Mouse (Mus musculus): ENCODE measurements around the gene Anxa4.

Anxa4 gene

DNA sequence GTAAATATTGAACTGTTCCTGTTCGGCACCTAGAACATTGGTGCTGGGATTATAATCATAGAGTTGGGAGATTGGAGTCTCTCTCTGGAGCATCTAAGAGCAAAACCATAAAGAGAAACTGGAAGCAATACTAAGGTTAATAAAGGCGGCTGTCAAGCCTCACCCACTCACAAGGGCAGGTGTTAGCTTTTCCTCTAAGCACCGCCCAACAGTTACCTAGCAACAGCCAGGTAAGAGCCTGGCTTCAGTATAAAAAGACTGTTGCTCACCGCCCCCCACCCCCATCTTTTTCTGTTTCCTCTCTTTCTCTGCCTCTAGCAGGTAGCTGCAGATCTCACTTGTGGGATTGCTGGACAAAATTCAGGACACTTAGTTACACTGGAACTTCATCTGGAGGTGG lies 4.1 kb upstream of the Anxa4 start:
- no peak for DNase-seq

DNA sequence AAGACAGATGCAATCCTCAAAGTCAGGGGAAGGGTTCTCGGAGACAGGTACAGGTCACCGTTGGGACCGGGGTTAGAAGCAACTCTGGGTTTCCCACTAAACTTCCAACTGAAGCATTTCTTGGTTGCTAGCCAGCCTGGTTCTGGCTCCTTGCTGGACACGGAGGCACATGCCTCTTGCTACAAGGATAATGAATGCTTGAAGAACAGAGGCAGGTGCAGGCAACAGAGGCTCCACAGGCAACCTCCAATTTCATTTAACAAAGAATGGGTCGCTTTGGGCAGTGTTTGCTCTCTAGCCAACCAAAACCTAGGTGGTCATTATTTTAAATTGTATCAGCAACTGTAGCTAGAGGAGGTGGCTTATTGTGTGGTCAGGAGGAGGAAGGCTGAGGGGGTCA lies 573 bp upstream of the Anxa4 start:
- no peak for DNase-seq

DNA sequence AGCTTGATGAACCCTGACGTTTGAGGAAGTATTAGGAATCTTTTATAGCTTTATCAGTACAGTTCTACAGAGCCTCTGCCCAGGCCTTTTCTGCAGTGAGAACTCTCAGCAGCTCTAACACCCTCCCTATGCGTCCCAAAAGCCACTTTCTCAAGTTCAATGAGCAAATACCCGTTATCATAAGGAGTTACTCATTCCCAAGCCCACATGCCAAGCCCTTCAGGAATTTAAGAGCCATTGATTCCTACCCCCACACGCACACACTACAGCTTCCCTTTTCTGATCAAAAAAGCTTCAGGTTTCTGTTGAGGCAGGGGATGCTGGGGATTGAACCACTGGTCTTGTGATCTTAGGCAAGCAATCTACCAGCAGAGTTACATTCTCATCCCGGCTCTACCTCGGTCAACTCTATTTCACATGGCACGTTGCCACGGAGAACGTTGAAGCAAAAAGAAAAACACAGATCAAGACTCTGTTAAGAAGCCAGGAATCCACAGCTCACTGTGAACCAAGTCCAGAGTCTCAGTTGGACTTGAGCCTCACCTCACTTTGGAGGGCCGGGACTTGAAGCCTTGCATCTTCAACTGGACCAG lies 2.9 kb downstream of the Anxa4 start:
- DNase-seq = no peak

DNA sequence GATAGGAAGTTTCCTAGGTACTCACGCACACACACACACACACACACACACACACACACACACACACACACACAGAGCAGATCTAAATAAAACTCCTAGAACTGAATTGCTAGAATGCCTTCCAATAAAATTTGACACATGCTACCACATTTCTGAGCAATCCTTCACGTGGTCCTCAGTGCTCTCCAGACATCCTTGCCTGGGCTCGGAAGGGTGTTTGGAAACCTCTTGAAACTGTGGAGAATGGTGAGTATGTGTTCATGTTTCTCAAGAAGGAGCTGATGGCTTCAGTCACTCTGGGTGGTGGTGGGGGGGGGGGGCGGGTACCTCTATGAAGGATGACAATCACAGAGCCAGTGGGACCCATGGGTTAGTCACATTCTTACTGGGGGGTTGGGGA lies 5.1 kb downstream of the Anxa4 start:
- no peak for DNase-seq

DNA sequence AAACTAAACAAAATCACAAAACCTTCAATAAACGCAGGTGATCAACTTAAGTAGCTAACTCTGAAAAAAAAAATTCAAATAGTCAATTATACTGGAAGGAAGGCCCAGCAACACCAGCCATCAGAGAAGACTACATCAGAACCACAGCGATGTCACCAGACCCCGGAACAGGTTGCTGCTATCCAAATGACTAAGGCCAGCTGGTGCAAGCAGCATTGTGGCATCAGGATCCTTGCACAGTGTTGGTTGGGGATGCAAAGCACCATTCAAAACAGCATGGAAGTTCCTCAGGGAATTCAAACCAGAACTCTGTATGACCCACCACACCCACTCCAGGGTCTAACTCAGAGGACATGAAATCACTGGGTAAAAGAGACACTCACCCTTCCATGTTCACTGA lies 6.8 kb downstream of the Anxa4 start:
- DNase-seq = no peak

DNA sequence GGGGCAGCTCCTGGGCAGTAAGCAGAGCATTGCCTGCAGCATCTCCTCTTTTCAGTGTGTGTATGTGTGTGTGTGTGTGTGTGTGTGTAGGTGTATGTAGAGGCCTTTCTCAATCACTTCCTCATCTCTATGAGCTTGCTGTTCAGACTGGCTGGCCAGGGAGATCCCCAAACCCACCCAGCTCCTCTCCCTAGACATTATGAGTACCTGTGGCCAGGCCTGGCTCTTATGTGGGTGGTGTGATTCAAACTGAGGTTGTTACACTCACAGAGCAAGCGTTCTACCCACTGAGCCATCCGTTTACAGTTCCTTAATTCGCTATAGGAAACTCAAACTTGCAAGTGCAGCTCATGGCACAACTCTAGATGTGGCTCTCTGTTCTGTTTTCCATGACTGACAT lies 8.6 kb downstream of the Anxa4 start:
- no peak for DNase-seq

DNA sequence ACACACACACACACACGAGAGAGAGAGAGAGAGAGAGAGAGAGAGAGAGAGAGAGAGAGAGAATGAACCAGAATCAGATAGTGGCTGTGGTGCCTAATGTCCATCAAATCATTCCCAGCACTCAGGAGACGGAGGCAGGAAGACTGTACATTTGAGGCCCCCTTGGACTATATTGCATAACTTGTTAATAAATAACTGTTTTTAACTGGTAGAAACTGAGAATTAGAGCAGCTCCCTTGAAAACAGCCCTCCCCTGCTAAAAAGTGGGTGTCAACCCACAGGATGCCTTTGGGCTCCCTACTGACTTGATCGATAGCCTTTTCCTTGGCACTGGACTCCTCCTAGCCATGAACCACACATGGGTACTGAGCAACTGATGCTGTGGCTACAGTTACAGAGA lies 11.0 kb downstream of the Anxa4 start:
- DNase-seq = no peak

DNA sequence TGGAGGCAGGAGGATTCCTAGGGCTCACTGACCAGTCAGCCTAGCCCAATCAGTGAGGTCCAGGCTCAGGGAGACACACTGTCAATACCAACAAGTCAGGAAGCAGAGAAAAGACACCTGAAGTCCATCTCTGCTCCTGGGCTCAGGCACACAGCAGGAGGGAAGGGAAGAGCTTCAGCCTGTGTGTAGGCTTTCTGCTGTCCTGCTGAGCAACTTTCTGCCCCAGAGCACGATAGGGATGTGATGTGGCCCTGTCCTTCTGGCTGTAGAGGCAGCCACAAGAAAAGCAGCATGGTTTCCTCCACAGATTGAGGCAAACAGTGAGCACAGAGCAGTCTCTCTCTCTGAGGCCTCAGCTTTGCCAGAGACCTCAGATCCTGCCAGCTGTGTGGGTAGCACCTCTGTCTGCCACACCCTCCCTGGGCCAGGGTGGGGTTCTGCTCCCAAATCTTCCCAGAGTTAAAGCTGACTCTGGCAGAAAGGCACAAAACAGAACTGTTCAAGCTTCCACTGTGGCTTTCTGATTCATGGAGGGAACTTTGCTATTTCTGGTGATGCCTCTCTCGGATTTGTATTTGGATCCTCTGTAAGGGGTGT lies 11.9 kb downstream of the Anxa4 start:
- no peak for DNase-seq

DNA sequence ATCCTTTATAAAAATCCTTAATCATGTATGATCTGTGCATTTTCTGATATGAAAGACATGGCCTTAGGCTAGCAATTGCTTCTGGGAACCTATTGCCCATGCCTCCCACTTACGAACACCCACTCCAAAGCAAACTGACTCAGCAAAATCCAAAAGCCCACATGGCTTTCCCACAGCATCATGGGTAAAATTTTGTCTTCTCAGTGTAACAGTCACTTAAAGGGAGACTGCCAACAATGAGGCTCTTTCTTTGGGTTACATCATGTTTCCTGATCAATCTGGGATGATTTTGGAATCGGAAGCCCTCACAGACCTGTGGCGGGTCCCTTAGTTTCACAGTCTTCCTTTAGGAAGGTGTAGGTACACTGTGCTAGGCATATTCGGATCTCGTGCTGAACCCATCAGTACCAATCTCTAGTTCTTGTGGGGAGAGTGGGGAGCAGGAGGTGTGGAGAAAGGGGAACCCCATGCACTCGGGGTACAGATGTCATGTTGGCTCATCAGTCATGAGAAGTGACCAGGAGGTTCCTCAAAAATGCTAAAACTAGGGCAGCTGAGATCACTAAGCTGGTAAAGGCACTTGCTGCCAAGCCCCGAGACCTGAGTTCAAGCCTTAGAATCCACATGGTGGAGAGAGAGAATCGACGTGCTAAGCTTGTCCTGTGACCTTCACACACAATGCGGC lies 14.3 kb downstream of the Anxa4 start:
- DNase-seq = no peak

DNA sequence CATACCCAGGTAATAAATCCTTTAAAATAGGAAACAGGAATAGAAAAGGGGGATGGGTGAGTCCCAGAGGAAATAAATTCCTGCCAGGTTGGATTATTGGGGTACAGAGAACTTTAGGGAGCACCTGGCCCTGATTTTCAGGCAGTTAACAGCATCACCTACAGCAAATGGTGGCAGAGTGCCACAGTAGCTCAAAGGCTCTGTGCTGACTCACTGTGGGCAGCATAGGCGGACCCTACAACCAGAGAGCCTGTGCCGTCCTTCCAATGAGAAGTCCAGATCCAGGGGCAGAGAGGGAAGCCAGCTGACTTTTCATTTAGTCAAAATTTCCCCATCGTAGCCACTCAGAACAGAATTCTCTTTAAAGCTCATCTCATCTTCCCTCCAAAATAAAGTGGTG lies 16.2 kb downstream of the Anxa4 start:
- no peak for DNase-seq

DNA sequence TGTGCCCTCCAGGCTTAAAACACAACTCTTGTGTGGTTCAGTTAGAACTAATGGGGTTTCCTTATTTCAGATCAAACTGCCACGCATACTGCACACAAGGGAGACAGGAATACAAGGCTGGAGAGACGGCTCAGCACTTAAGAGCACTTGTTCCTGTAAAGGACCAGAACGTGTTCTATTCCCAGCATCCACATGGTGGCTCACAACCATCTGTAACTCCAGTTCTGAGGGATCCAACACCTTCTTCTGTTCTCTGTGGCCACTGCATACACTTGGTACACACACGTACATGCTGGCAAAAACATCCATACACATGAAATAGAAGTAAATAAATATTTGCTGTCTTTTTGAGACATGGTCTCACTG lies 16.7 kb downstream of the Anxa4 start:
- DNase-seq = no peak

DNA sequence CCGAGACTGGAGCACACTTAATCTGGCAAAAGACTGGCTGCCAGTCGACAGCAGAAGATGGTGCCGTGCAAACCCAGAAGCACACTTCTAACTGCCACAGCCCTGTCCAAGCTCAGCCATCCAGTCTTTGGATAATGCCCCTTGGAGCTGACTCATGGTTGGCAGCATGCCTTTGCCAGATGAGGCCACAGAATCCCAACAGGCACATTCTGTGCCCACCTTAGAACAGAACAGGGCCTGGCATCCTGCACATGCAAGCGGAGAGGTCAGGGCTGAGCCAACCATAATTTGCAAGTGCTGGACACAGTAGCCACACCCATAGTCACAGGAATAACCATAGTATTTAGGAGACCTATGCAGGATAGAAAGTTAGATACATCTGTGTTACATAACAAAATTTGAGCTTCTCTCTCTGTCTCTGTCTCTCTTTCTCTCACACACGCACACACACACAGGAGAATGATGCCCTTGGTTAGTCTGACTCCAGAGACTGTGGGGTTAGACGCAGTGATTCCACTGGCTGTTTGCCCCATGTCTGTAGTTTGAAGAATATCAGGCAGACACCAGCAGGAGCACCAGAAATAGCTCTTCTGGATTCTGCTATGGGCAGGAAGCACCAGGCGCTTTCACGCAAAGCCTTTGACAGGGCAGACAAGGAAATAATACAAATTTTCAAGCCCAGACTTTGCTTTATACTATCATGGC lies 17.2 kb downstream of the Anxa4 start:
- no peak for DNase-seq

DNA sequence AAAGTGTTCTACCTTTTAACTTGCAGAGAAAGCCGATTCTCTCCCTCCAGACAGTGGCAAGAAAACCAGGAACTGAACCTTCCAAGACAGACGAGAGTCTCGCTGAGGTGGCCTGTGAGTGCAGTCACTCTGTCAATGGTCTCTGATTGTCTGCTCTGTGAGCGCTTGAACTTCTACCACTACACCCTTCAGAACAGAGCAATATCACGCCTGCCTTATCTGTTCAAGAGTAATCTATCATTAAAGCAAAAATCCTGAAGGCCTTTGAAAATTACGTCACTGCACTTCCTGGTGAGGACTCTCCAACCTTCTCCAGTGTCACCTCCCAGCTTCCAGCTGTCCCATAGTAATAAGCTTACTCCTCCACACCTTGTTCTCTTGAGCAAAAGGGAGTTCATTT lies 18.4 kb downstream of the Anxa4 start:
- DNase-seq = no peak

DNA sequence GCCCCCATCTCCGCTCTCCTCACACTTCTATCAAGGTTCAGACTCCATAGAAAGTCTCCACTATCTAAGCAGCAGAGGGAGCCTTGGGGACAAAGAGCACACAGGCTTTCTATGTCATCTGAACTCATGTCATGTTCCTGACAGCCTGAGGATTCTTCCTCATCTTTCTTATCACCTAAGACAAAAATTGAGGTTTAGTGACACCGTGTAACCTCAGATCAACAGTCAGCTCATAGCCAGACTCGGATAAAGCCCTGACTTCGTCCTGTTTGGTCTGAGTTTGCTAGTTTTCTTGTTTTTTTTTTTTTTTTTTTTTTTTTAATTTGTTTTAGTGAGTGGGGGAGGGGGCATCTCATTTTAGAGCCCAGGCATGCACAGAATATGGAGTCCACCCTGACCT lies 19.6 kb downstream of the Anxa4 start:
- DNase-seq = no peak

DNA sequence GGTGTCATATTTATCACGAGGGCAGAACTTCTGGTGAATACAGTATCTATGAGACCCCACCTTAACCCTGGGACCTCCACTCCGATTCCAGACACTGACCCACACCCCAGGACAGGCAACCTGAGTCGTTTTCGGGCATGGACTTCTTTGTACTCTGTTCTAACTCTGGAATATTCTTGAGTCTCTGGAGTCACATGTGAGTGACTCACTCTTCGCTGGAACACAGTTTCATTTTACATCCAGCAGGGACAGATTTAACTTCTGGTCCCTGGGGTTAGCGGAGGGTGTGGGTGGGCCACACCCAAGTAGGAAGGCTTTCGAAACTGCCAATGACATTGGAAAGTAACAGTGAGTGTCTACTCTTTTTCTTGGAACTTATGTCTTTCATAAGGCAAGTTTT lies 20.8 kb downstream of the Anxa4 start:
- no peak for DNase-seq

DNA sequence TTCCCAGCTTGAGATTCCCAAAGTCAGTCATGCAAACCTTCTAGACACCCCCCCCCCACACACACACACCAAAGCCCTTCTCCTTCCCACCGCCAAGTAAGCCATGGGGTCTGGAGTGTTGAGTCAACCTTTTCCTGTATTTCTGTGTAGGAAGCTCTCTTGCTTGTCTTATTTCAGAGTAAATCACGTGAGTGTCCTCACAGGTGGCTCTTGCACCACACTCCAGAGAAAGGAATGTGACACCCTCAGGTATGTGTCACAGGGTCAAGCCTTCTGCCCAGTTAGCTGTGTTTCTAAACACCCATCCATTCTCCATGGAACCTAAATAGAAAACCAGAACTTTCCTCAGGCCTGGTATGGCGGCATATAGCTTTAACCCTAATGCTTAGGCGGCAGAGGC lies 24.4 kb downstream of the Anxa4 start:
- no peak for DNase-seq

DNA sequence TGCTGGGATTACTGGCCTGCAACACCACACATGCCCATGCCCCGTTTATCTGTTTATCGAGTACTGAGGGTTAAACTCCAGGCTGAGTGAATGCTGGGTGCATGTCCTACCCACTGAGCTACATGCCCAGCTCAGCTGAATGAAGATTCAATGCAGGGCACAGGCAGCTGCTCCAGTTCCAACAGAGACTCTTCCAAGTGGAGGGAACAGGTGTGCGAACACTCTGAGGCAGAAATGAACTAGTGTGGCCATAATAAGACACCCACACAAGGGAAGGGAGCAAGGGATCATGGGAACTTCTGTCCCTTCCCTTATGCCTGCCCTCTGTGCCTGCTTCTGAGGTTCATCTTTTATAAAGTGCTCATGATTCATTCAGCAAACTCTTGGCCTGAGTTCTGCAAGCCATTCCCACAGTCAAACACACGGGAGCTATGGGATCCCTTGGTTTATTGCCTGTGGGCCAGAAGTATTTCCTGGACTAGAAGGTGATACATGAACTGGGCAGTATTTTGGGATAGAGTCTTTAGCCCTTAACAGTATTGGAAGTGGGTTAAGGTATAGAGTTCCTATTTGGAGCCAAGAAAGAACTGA lies 25.1 kb downstream of the Anxa4 start:
- DNase-seq = no peak

DNA sequence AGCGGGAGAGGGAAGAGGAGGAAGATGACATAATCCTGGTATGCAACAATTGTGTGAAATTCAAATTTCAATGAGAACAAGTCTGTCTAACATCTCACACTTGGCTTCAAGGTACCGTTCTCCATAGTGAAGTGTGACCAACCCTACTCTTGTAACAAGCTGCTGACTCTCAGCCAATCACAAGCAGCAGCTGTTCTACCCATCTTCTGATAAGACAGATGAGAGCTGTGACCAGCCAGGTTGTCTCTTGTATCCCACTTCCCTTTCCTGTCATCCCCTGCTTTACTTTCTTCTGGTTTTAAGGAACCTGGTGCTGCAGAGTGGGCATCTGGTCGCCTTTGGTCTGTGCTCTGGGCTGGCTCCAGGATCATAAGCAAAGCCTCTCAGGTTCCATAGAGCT lies 25.9 kb downstream of the Anxa4 start:
- DNase-seq = no peak

DNA sequence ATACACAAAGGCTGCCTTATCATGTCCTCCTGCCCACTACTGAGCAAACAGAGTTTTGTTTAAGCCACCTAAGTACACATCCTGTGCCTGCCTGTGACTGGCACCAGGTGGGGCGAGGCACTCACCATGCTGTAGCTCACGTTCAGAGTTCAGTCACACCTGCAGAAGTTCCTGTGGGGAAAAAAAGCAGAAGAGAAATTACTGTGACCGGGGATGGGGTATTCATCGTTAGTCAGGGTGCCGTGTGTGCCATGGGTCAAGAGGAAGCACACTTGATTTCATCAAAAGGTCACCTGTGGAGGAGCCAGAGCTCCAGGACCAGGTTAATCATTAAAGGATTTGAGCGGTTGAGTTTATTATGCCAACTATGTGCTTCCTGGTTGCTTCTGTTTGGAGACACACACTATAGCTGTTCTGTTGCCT lies 27.7 kb downstream of the Anxa4 start:
- no peak for DNase-seq

DNA sequence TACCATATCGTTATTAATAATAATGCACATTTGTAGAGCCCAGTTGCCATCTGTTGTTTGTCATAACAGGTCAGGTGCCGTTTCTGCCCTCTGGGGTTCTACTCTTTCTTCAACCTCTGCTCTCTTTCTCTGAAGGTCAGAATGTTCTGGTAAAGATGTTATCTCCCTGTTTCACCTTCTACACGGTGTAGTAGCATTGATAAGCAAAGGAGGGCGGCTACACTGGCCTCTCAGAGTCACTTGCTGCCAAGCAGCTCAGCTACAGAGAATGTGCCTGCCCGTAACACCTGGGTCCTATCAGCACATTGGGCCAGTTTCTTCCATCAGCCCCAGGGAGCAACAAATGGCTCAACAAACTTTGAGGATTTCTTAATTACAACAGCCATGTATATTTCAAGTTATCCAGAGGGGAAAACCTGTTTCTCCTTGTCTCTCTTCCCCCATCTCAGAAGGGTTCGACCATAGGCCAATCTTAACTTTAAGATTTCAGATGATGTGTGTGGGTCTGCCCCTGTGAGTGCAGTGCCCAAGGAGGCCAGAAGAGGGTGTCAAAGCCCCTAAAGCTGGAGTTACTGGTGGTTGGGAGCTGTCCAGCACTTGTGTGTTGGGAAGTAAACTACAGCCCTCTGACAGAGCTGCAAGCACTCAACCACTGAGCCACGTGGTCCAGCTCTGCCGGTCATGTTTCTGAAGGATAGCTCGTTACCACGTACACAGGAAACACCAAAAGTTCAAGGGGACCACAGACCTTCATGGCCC lies 39.1 kb downstream of the Anxa4 start:
- no peak for DNase-seq

DNA sequence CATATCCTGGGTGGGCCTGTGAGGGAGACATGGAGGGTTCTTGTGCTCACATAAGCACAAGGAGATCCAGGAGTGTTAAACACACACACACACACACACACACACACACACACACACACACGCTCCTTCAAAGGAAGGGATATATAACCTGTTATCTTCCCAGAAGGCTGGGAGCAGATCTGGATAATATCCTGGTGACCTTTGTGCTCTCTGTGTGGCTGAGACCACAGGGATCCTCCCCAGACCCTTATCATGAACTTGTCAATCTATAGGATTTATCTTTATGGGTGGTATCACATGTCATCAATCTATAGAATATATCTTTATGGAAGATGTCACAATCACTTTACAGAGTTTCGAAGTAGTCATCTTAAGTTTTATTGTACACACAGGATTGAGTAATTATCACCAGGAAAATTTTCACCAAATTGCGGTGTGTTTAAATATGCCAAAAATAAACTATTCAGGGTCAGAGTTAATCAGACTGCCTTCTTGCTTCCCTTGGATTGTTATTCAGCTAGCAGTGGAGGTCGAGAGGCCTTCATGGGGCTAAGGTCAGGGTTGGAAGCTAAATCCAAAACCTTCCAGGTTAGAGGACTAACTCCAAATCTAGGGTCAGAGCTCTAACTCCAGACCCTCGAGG lies 40.4 kb downstream of the Anxa4 start:
- no peak for DNase-seq

DNA sequence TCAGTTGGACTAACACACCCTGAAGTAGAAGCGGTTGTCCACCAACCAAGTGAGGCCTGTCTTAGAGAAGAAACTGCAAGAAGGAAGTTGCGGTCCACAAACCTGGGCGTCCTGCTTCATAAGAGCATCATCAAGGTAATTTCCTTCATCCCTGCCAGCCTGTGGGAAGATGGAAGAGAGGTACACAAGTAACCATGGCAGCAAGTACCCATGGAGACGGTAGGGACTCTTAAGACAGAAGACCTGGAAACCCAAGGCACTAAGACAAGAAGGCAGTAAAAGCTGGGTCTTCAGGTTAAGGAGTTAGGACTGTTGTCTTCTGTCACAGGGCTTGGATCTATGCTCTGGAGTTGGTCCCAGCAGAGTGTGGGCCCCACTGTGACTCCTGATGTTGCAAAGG lies 42.4 kb downstream of the Anxa4 start:
- DNase-seq = no peak

DNA sequence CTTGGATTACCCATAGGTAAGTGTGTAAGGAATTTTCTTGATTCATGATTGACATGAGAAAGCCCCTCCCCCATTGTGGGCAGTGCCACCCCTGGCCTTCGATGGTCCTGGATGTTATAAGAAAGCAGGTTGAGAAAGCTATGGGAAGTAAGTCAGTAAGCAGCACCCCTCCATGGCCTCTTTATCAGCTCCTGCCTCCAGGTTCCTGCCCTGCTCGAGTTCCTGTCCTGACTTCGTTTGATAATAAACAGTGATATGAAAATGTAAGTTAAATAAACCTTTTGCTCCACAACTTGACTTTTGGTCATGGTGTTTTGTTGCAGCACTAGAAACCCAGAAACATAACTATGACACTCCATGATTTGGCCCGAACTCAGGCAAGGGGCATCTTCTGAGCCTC lies 43.6 kb downstream of the Anxa4 start:
- DNase-seq = no peak
